Mouse (Mus musculus) stomach, embryonic 16.5 days (tissue): ENCODE measurements around the gene Cldn15. TPM values are rescaled to one million over a fixed set of nuclear protein-coding genes. Genes with fewer than 3 reads are reported as not detected.

Experiments used
- ATAC-seq: fragments of 200-750 bp; cut with Nextera tagmentation; 2 replicates; pipeline ENCODE4 v1.8.0; 2017; ENCODE audit warnings: moderate number of reproducible peaks, moderate TSS enrichment; ENCODE audit not compliant: insufficient read depth, low FRiP score
- H3K27ac ChIP-seq: fragments of 300-500 bp; sonication (generic); 2 replicates; pipeline ENCODE4 v1.5.1; 2014; ENCODE audit warnings: low read length
- H3K27me3 ChIP-seq: fragments of 300-500 bp; sonication (generic); 2 replicates; pipeline ENCODE4 v1.6.1; 2014; ENCODE audit warnings: low read length, control low read depth, mixed read lengths; ENCODE audit not compliant: control insufficient read depth, insufficient read depth
- H3K36me3 ChIP-seq: fragments of 300-500 bp; sonication (generic); 2 replicates; pipeline ENCODE4 v1.6.1; 2014; ENCODE audit warnings: low read length; ENCODE audit not compliant: control insufficient read depth, insufficient read depth
- H3K4me1 ChIP-seq: fragments of 300-500 bp; sonication (generic); 2 replicates; pipeline ENCODE4 v1.6.1; 2014; ENCODE audit warnings: low read length, control low read depth, mixed read lengths; ENCODE audit not compliant: control insufficient read depth, insufficient read depth
- H3K4me2 ChIP-seq: fragments of 300-500 bp; sonication (generic); 2 replicates; pipeline ENCODE4 v1.6.1; 2014; ENCODE audit warnings: low read depth, low read length, mixed read lengths
- H3K4me3 ChIP-seq: fragments of 300-500 bp; sonication (generic); replicated peaks from 2 replicates; pipeline ENCODE4 v1.5.1; 2014; ENCODE audit warnings: mild to moderate bottlenecking, low read length
- H3K9ac ChIP-seq: fragments of 300-500 bp; sonication (generic); 2 replicates; pipeline ENCODE4 v1.6.1; 2014; ENCODE audit warnings: low read length
- H3K9me3 ChIP-seq: fragments of 300-500 bp; sonication (generic); replicated peaks from 2 replicates; pipeline ENCODE4 v1.6.1; 2016; ENCODE audit warnings: low read length, control low read depth; ENCODE audit not compliant: control insufficient read depth
- WGBS: fragments of 180-500 bp; shearing (Covaris S2); extraction: QIAGEN DNeasy Blood & Tissue Kit; methylation state at CpG from one replicate; pipeline ENCODE4 v1.1.7; 2014; 5-methylcytosine and 5-hydroxymethylcytosine counted together
- polyA plus RNA-seq: library from polyadenylated mRNA; unstranded; fragments of >200 nt; fragmentation: Nextera tagmentation; extraction: Ambion mirVana; gene quantifications from 2 replicates; pipeline ENCODE4 v1.2.1, GENCODE M21; 2015

The Cldn15 gene
- polyA plus RNA-seq, 1 experiment from 2014 or later: 11.5 TPM

GRCm38 (mm10) chr5:136957250-136957649 lies 9.2 kb upstream of the Cldn15 start:
- no peak for ATAC-seq
- no peaks in the 10 kb centered on the region for H3K36me3 ChIP-seq
- H3K27ac ChIP-seq: peak overlapping the region; percentile 54
- H3K4me1 ChIP-seq: peaks cover 27% of the 10 kb centered on the region
- no peaks in the 10 kb centered on the region for H3K9me3 ChIP-seq
- H3K9ac ChIP-seq: no peak overlapping the region
- WGBS: 63% methylated on average over 1 of the region's 1 CpGs
- H3K4me2 ChIP-seq: no peak overlapping the region
- no peaks in the 10 kb centered on the region for H3K27me3 ChIP-seq
- no peak overlapping the region for H3K4me3 ChIP-seq

GRCm38 (mm10) chr5:136958991-136959605 lies 7.3 kb upstream of the Cldn15 start:
- H3K27me3 ChIP-seq: no peaks in the 10 kb centered on the region
- H3K4me2 ChIP-seq: no peak overlapping the region
- H3K4me3 ChIP-seq: no peak overlapping the region
- no peaks in the 10 kb centered on the region for H3K9me3 ChIP-seq
- H3K9ac ChIP-seq: peak overlapping the region; percentile 32; the same call in 1 of the 2 replicates
- 40% methylated on average over 5 of the region's 5 CpGs for WGBS
- no peaks in the 10 kb centered on the region for H3K36me3 ChIP-seq
- H3K4me1 ChIP-seq: peaks cover 29% of the 10 kb centered on the region
- peak overlapping the region; percentile 74 for H3K27ac ChIP-seq
- ATAC-seq: no peak

DNA sequence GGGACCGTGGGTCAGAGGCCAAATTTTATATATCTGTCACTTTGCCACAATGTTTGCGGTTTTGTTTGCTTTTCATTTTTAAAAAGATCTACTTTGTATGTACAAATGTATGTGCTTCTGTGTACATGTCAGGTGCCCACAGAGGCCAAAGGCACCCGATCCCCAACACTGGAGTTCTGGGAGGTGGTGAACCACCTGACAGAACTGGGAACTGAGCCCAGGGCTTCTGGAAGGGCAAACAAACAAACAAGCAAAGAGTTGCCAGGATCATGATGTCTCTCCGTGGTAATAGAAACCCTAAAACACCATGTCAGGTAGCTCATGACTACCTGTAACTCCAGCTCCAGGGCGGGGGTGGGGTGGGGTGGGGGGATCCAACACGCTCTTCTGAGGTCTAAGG lies 6.4 kb upstream of the Cldn15 start:
- no peaks in the 10 kb centered on the region for H3K27me3 ChIP-seq
- no peak overlapping the region for H3K9ac ChIP-seq
- no peak for ATAC-seq
- 86% methylated on average over 6 of the region's 6 CpGs for WGBS
- no peaks in the 10 kb centered on the region for H3K36me3 ChIP-seq
- H3K4me1 ChIP-seq: peaks cover 26% of the 10 kb centered on the region
- no peak overlapping the region; the same call in 1 of the 2 replicates for H3K27ac ChIP-seq
- H3K9me3 ChIP-seq: no peaks in the 10 kb centered on the region
- H3K4me3 ChIP-seq: no peak overlapping the region
- no peak overlapping the region for H3K4me2 ChIP-seq

GRCm38 (mm10) chr5:136961334-136961982 lies 5.0 kb upstream of the Cldn15 start:
- peak overlapping the region; percentile 90 for H3K9ac ChIP-seq
- ATAC-seq: no peak
- WGBS: 29% methylated on average over 5 of the region's 5 CpGs
- peak overlapping the region; percentile 89 for H3K27ac ChIP-seq
- peaks cover 34% of the 10 kb centered on the region for H3K4me1 ChIP-seq
- no peaks in the 10 kb centered on the region for H3K9me3 ChIP-seq
- H3K36me3 ChIP-seq: no peaks in the 10 kb centered on the region
- H3K4me2 ChIP-seq: peak overlapping the region; percentile 88
- H3K4me3 ChIP-seq: peak overlapping the region; percentile 75
- H3K27me3 ChIP-seq: no peaks in the 10 kb centered on the region

GRCm38 (mm10) chr5:136961983-136962461 lies 4.4 kb upstream of the Cldn15 start:
- under 1% methylated on average over 20 of the region's 20 CpGs for WGBS
- Histone ChIP-seq H3K4me1 (peaks cover 36% of the 10 kb centered on the region), H3K4me3 (peak overlapping the region; percentile 75)

DNA sequence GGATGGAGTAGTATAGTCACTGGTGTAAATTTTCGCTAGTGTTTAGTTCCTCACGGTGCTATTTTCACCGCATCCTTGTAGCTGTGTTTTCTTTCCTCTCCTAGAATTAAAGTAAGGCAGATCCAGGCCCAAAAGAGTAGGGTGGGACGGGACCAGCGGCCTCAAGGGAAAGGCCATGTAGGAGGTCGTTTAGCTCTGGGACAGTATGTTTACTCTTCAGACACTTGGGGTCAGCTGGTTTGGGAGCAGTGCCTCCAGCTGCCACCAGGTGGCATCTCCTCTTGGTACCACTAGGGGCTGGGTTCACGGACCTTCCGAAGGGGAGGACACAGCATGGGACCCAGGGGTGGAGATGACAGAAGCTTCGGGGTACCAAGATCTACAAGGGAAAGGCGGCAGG lies 3.9 kb upstream of the Cldn15 start:
- peaks cover 37% of the 10 kb centered on the region for H3K4me1 ChIP-seq
- H3K27ac ChIP-seq: peak overlapping the region; percentile 89
- under 1% methylated on average over 10 of the region's 10 CpGs for WGBS
- no peaks in the 10 kb centered on the region for H3K36me3 ChIP-seq
- H3K4me2 ChIP-seq: peak overlapping the region; percentile 88
- H3K27me3 ChIP-seq: no peaks in the 10 kb centered on the region
- ATAC-seq: peak; percentile 39; the same call in 1 of the 2 replicates
- H3K9ac ChIP-seq: peak overlapping the region; percentile 90
- peak overlapping the region; percentile 75 for H3K4me3 ChIP-seq
- H3K9me3 ChIP-seq: no peaks in the 10 kb centered on the region

More at GRCm38 (mm10) chr5:136961983-136962461, 4.4 kb upstream of the Cldn15 start:
- peak; percentile 89 for ATAC-seq
- Histone ChIP-seq H3K9ac (peak overlapping the region; percentile 90), H3K9me3 (no peaks in the 10 kb centered on the region), H3K36me3 (no peaks in the 10 kb centered on the region), H3K27ac (peak overlapping the region; percentile 89), H3K4me2 (peak overlapping the region; percentile 88), H3K27me3 (no peaks in the 10 kb centered on the region)

DNA sequence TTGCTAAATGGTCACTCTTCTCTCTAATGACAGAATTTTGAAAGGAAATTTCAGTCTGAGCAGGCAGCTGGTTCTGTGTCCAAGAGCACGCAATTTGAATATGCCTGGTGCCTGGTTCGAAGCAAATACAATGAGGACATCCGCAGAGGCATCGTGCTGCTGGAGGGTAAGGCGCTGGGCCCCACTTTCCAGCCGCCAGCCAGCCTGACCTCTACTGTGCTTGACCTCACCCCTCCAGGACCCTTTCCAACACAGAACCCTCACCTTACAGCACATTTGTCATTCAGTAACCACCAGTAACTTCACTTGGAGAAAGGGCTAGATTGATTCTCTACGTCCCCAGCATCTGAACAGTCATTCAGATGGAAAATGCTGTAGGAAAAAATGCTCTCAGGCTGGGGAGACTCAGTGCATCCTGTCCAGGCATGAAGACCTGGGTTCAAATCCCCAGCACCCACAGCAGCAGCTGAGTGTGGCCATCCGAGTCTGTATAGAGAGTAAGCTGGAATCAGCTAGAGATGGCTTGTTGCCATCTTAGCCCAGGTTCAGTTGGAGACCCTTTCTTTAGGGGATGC lies 3.4 kb upstream of the Cldn15 start:
- WGBS: 70% methylated on average over 8 of the region's 8 CpGs
- peak overlapping the region; percentile 75 for H3K4me3 ChIP-seq
- H3K4me2 ChIP-seq: peak overlapping the region; percentile 88
- peaks cover 40% of the 10 kb centered on the region for H3K4me1 ChIP-seq
- H3K27me3 ChIP-seq: no peaks in the 10 kb centered on the region
- no peaks in the 10 kb centered on the region for H3K9me3 ChIP-seq
- H3K9ac ChIP-seq: peak overlapping the region; percentile 90
- H3K36me3 ChIP-seq: no peaks in the 10 kb centered on the region
- no peak for ATAC-seq
- peak overlapping the region; percentile 89; the same call in 1 of the 2 replicates for H3K27ac ChIP-seq

- no peak overlapping the region for H3K9ac ChIP-seq
- ATAC-seq: 0 out of 2 replicates have a peak, but pooled peaks have one; percentile 4
- H3K27me3 ChIP-seq: no peaks in the 10 kb centered on the region
- no peak overlapping the region for H3K4me2 ChIP-seq
- H3K27ac ChIP-seq: peak overlapping the region; percentile 89; the same call in 1 of the 2 replicates
- WGBS: 61% methylated on average over 9 of the region's 9 CpGs
- no peak overlapping the region for H3K4me3 ChIP-seq
- H3K4me1 ChIP-seq: peaks cover 30% of the 10 kb centered on the region
- no peaks in the 10 kb centered on the region for H3K36me3 ChIP-seq
- no peaks in the 10 kb centered on the region for H3K9me3 ChIP-seq
These were observed 1.2 kb upstream of the Cldn15 start for GRCm38 (mm10) chr5:136965210-136965609.

DNA sequence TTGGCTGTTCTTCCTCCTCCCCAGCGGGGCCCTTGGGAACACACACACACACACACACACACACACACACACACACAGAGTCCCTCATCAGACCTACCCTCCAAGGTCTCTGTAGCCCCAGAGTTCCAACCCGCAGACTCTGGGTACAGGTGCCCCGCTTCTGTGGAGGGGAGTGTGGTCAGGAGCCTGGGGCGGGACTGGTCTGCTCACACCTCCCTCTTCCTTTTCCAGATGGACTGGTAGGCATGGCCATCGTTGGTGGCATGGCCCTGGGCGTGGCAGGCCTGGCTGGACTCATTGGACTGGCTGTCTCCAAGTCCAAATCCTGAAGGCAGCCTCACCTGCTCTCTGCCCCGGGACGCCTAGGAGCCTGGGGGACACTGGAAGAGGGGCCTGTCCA lies 730 bp upstream of the Cldn15 start:
- Histone ChIP-seq H3K36me3 (no peaks in the 10 kb centered on the region), H3K9me3 (no peaks in the 10 kb centered on the region), H3K4me3 (no peak overlapping the region), H3K4me1 (peaks cover 30% of the 10 kb centered on the region), H3K4me2 (0 out of 2 replicates have a peak overlapping the region, but pooled peaks have one; percentile 1), H3K27ac (peak overlapping the region; percentile 89), H3K9ac (0 out of 2 replicates have a peak overlapping the region, but pooled peaks have one; percentile 36), H3K27me3 (no peaks in the 10 kb centered on the region)
- WGBS: 74% methylated on average over 8 of the region's 8 CpGs
- ATAC-seq: no peak
